9 mouse cellular contexts compared by ENCODE assay signal in genomic region chr10:91240856-91241610, GRCm38 (mm10). TPM values are rescaled to one million over a fixed set of nuclear protein-coding genes. Genes with fewer than 3 reads are reported as not detected.
DNase-seq lines count a peak whose midpoint lies in the region; ATAC-seq lines count a peak whose summit lies in the region.
"Had no signal": no experiment of that assay in that cellular context is flagged by ENCODE, and none has a peak within 500 bp of the region (broad histone marks: within the 10 kb centered on the region; RNA-seq: fewer than 3 reads in every experiment).

No protein-coding gene starts in this region.

- ATAC-seq in kidney, embryonic 14.5 days (ENCODE audit: low FRiP score, low TSS enrichment), result peak; percentile 70; the same call in 1 of the 2 replicates

- H3K9ac ChIP-seq in kidney, embryonic 14.5 days (ENCODE audit: low read depth, low read length), result no peak overlapping the region

- H3K27me3 ChIP-seq in heart, embryonic 10.5 days (ENCODE audit: insufficient read depth, poor library complexity, severe bottlenecking), result no peaks in the 10 kb centered on the region
- H3K27me3 ChIP-seq in kidney, embryonic 14.5 days (ENCODE audit: control insufficient read depth, insufficient read depth, low read length), result no peaks in the 10 kb centered on the region
- H3K27me3 ChIP-seq in midbrain, embryonic 10.5 days (ENCODE audit: low read depth, poor library complexity, severe bottlenecking), result peaks cover 5% of the 10 kb centered on the region
- H3K27me3 ChIP-seq: megakaryocyte, embryonic 14.5 days had no signal

- no peak overlapping the region for H3K4me3 ChIP-seq in heart, embryonic 10.5 days
- H3K4me3 ChIP-seq in kidney, embryonic 14.5 days (ENCODE audit: low read length), result no peak overlapping the region
- H3K4me3 ChIP-seq in midbrain, embryonic 10.5 days, result no peak overlapping the region
- H3K4me3 ChIP-seq: megakaryocyte, embryonic 14.5 days had no signal

- peak; percentile 79 for DNase-seq in NIH3T3 (ENCODE audit: low read depth)
- peak; percentile 38 for DNase-seq in brain, adult 2 months (ENCODE audit: low read depth, low spot score)
- no peak for DNase-seq in heart, embryonic 10.5 days (ENCODE audit: low spot score)
- peak; percentile 36 for DNase-seq in midbrain, embryonic 10.5 days (ENCODE audit: low spot score)
- DNase-seq in urinary bladder, postnatal 4 days (ENCODE audit: low spot score in 2 of 2), result peak; percentile 69 to 75
- DNase-seq in thymus, postnatal 4 days, result no peak
- DNase-seq in cerebellum, adult 9-11 months, result no peak

- H3K27ac ChIP-seq in heart, embryonic 10.5 days, result 0 out of 2 replicates have a peak overlapping the region, but pooled peaks have one; percentile 47
- peak overlapping the region; percentile 79 for H3K27ac ChIP-seq in kidney, embryonic 14.5 days (ENCODE audit: low read depth, low read length)
- peak overlapping the region; percentile 24; the same call in 1 of the 2 replicates for H3K27ac ChIP-seq in midbrain, embryonic 10.5 days (replicated peaks)

- no peaks in the 10 kb centered on the region for H3K9me3 ChIP-seq in heart, embryonic 10.5 days
- H3K9me3 ChIP-seq in kidney, embryonic 14.5 days (ENCODE audit: control insufficient read depth, low read length), result no peaks in the 10 kb centered on the region
- no peaks in the 10 kb centered on the region for H3K9me3 ChIP-seq in midbrain, embryonic 10.5 days (replicated peaks)
- H3K9me3 ChIP-seq: megakaryocyte, embryonic 14.5 days had no signal

- H3K4me2 ChIP-seq in kidney, embryonic 14.5 days (replicated peaks; ENCODE audit: low read depth, low read length), result no peak overlapping the region; the same call in 1 of the 2 replicates

- no peaks in the 10 kb centered on the region for H3K36me3 ChIP-seq in heart, embryonic 10.5 days
- no peaks in the 10 kb centered on the region for H3K36me3 ChIP-seq in kidney, embryonic 14.5 days (ENCODE audit: control insufficient read depth, insufficient read depth, low read length)
- H3K36me3 ChIP-seq in midbrain, embryonic 10.5 days, result no peaks in the 10 kb centered on the region

- H3K4me1 ChIP-seq in heart, embryonic 10.5 days, result peaks cover 29% of the 10 kb centered on the region
- 0 out of 2 replicates have a peak, but pooled peaks cover 7% of the 10 kb centered on the region for H3K4me1 ChIP-seq in kidney, embryonic 14.5 days (ENCODE audit: control insufficient read depth, insufficient read depth, low read length)
- H3K4me1 ChIP-seq in midbrain, embryonic 10.5 days, result peaks cover 26% of the 10 kb centered on the region
- H3K4me1 ChIP-seq: megakaryocyte, embryonic 14.5 days had no signal

- WGBS in heart, embryonic 10.5 days, result 46% methylated on average over 10 of the region's 10 CpGs
- 45% methylated on average over 10 of the region's 10 CpGs for WGBS in kidney, embryonic 14.5 days
- 58% methylated on average over 10 of the region's 10 CpGs for WGBS in midbrain, embryonic 10.5 days

RNA-seq across cellular contexts. Expression of gene Tmpo, which starts 59.9 kb away (rescaled TPM):
- polyA plus RNA-seq in heart, embryonic 10.5 days (2016; fragmentation: Nextera tagmentation; extraction: Ambion mirVana), result 142 and 192 TPM in 2 replicates
- 293 and 328 TPM in 2 replicates for polyA plus RNA-seq in kidney, embryonic 14.5 days (2014; fragmentation: Nextera tagmentation; extraction: Ambion mirVana)
- 272 and 275 TPM in 2 replicates for polyA plus RNA-seq in midbrain, embryonic 10.5 days (2016; fragmentation: Nextera tagmentation; extraction: Ambion mirVana)

Comparison
In these comparisons a context has a peak if more than half of its experiments do, and no peak if none do; other contexts are left out.
1. DNase-seq: peak in NIH3T3 (single experiment), brain, adult 2 months (single experiment), midbrain, embryonic 10.5 days (single experiment) and urinary bladder, postnatal 4 days (2 of 2); none in heart, embryonic 10.5 days (single experiment), thymus, postnatal 4 days (single experiment) and cerebellum, adult 9-11 months (single experiment).
2. H3K27ac ChIP-seq: peak in every context shown above with its lines; median percentile 79 in kidney, embryonic 14.5 days; 47 in heart, embryonic 10.5 days; 24 in midbrain, embryonic 10.5 days.